Mouse (Mus musculus): ENCODE results near the gene Ticrr.

- TF ChIP-seq CTCF (IDR thresholded peaks at IDR 0.05; ENCODE audit: control insufficient read depth, insufficient read depth, low read length) (no peak), POLR2A (IDR thresholded peaks at IDR 0.05; ENCODE audit: borderline replicate concordance, control insufficient read depth, low read depth, low read length) (peak; percentile 68; the same call in 1 of the 2 replicates)
Measured at GRCm38 (mm10) chr7:79659578-79660290, at the start of gene Ticrr.
